Mouse (Mus musculus): ENCODE measurements around the gene Hscb.

DNA sequence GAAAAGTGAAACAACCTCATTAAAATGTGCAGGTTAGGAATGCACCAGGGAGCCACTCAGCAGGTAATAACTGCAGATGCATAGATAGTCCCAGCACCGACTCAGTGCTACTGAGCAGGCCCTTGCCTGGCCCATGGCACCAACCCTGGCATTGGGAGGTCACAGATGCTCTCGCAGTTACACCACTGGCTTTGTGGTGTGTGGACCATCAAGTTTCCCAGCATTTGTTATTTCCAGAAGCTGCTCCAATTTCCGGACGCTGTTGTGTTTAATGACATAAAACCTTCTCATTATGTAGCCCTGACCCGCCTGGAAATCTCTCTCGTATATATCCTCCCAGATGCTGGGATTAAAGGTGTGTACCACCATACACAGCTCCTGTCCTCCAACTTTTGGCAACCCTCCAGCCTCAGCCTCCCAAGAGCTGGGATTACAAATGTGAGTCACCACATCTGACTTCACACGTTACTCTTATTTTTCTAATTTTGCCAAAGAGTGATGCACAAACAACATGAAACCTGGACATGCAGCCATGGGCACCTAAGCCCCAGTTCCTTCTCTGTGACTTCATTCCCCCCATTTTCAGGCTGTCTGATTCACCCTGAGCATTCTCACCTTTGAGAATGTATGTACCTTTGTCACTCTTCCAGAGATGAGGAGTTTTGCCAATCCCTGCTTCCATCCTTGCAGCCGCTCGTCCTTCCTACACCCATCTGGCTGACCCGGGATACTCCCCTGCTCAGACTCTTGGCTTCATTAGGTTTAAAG lies 58.6 kb downstream of the Hscb start:
- TF ChIP-seq POLR2A (IDR thresholded peaks at IDR 0.05; ENCODE audit: insufficient read length, low read depth) (no peak), MAX (IDR thresholded peaks at IDR 0.05; ENCODE audit: low read depth) (no peak), CEBPB (IDR thresholded peaks at IDR 0.05; ENCODE audit: insufficient read depth, poor library complexity, severe bottlenecking) (no peak), POLR2AphosphoS2 (IDR thresholded peaks at IDR 0.05; ENCODE audit: insufficient read length, low read depth) (no peak), E2F4 (IDR thresholded peaks at IDR 0.05; ENCODE audit: insufficient read depth) (no peak), TCF3 (IDR thresholded peaks at IDR 0.05; ENCODE audit: insufficient read length, low read depth) (no peak), USF1 (IDR thresholded peaks at IDR 0.05; ENCODE audit: low read depth) (no peak), TCF12 (IDR thresholded peaks at IDR 0.05; ENCODE audit: insufficient read depth, poor library complexity, severe bottlenecking) (no peak), REST (IDR thresholded peaks at IDR 0.05; ENCODE audit: insufficient read depth, insufficient read length) (no peak)

Data from myocyte (in vitro differentiated cells).